Mouse (Mus musculus) limb, embryonic 14.5 days (tissue): ENCODE results near the gene Gm28048. TPM values are rescaled to one million over a fixed set of nuclear protein-coding genes. Genes with fewer than 3 reads are reported as not detected.

Experiments used
- ATAC-seq: fragments of 200-750 bp; cut with Nextera tagmentation; 2 replicates; pipeline ENCODE4 v1.8.0; 2017; ENCODE audit warnings: low read depth, moderate number of reproducible peaks, moderate TSS enrichment; ENCODE audit not compliant: low FRiP score
- DNase-seq: peaks from one replicate; pipeline ENCODE4 v3.0.0-alpha.2; 2015; ENCODE audit warnings: low spot score
- H3K27ac ChIP-seq: fragments of 300-500 bp; sonication (generic); replicated peaks from 2 replicates; pipeline ENCODE4 v1.5.1; 2014; ENCODE audit warnings: low read depth, mild to moderate bottlenecking, low read length, moderate library complexity, mixed read lengths
- H3K27me3 ChIP-seq: fragments of 300-500 bp; sonication (generic); 2 replicates; pipeline ENCODE4 v1.6.1; 2014; ENCODE audit warnings: low read length, mixed read lengths; ENCODE audit not compliant: control insufficient read depth, insufficient read depth
- H3K36me3 ChIP-seq: fragments of 300-500 bp; sonication (generic); 2 replicates; pipeline ENCODE4 v1.6.1; 2014; ENCODE audit warnings: mild to moderate bottlenecking, low read length, moderate library complexity, mixed read lengths; ENCODE audit not compliant: control insufficient read depth, insufficient read depth
- H3K4me1 ChIP-seq: fragments of 300-500 bp; sonication (generic); 2 replicates; pipeline ENCODE4 v1.6.1; 2014; ENCODE audit warnings: antibody characterized with exemption, low read length, mixed read lengths; ENCODE audit not compliant: control insufficient read depth, insufficient read depth
- H3K4me2 ChIP-seq: fragments of 300-500 bp; sonication (generic); replicated peaks from 2 replicates; pipeline ENCODE4 v1.6.1; 2014; ENCODE audit warnings: low read depth, mild to moderate bottlenecking, low read length, moderate library complexity; ENCODE audit not compliant: severe bottlenecking
- H3K4me3 ChIP-seq: fragments of 300-500 bp; sonication (generic); replicated peaks from 2 replicates; pipeline ENCODE4 v1.5.1; 2014; ENCODE audit warnings: low read length
- H3K9ac ChIP-seq: fragments of 300-500 bp; sonication (generic); 2 replicates; pipeline ENCODE4 v1.6.1; 2014; ENCODE audit warnings: mild to moderate bottlenecking, low read depth, low read length, moderate library complexity; ENCODE audit not compliant: severe bottlenecking
- H3K9me3 ChIP-seq: fragments of 300-500 bp; sonication (generic); 2 replicates; pipeline ENCODE4 v1.6.1; 2016; ENCODE audit warnings: low read length; ENCODE audit not compliant: control insufficient read depth
- POLR2A ChIP-seq: fragments of 200-500 bp; IDR thresholded peaks from 2 replicates; pipeline ENCODE4 v1.8.0; 2012; ENCODE audit warnings: inconsistent platforms, mild to moderate bottlenecking, moderate library complexity, borderline replicate concordance; ENCODE audit not compliant: insufficient read depth, insufficient read length; ENCODE audit errors: extremely low read depth
- WGBS: fragments of 180-500 bp; shearing (Covaris S2); extraction: QIAGEN DNeasy Blood & Tissue Kit; methylation state at CpG from one replicate; pipeline ENCODE4 v1.1.7; 2014; 5-methylcytosine and 5-hydroxymethylcytosine counted together
- polyA plus RNA-seq, 2 experiments: library from polyadenylated mRNA; depleted of rRNA in 1 of 2; stranded (reverse) in 1 of 2; unstranded in 1 of 2; fragments of >200 nt; fragmentation: Nextera tagmentation in 1 of 2; extraction: Ambion mirVana in 1 of 2; gene quantifications; 2 replicates each; pipeline versions ENCODE4 v1.2.1 to v1.2.3; 2012 to 2014

Gene Gm28048
- polyA plus RNA-seq, 2 experiments = 2.4 to 10.4 TPM

DNA sequence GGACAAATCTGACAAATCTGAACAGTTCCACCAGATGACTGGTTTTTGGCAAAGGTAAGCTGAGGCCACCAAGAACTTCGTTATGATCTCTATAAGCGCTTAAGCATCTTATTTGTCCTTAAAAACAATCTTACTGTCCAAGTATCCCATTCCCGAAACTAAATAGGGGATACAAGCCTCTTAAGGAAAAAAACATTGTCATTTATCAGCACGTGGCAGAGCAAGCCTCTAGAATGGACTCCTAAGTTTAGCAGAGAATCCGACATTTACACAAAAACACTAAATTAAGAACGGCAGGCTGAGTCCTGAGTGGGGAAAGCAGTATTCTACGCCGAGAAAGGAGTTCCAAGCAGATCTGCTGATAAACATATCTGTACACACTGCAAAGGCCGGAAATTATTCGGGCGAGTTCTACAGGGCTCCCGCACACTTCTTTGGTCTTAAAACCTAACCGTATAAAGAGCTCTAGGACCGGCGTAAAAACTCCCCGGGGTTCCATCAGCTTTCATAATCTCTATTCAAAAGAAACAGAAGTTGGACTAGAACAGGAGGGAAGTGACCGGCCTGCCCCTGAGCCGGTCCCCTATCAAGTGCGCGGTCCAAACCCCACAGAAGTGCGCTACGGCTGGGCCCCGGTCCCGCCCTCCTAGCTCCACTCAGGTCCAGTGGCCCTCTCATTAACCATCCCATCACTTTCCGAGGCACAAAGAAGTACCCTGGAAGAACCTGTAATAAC, 124.0 kb downstream of the Gm28048 start:
- TF ChIP-seq POLR2A = no peak
- no peaks in the 10 kb centered on the region for H3K36me3 ChIP-seq
- H3K4me3 ChIP-seq = peak overlapping the region; percentile 75
- H3K4me2 ChIP-seq = peak overlapping the region; percentile 95
- H3K9me3 ChIP-seq = no peaks in the 10 kb centered on the region
- no peak overlapping the region for H3K27ac ChIP-seq
- 17% methylated on average over 25 of the region's 25 CpGs for WGBS
- peaks cover 29% of the 10 kb centered on the region for H3K27me3 ChIP-seq
- DNase-seq (no peak), ATAC-seq (no peak)
- H3K4me1 ChIP-seq = peaks cover 15% of the 10 kb centered on the region
- peak overlapping the region; percentile 40 for H3K9ac ChIP-seq

DNA sequence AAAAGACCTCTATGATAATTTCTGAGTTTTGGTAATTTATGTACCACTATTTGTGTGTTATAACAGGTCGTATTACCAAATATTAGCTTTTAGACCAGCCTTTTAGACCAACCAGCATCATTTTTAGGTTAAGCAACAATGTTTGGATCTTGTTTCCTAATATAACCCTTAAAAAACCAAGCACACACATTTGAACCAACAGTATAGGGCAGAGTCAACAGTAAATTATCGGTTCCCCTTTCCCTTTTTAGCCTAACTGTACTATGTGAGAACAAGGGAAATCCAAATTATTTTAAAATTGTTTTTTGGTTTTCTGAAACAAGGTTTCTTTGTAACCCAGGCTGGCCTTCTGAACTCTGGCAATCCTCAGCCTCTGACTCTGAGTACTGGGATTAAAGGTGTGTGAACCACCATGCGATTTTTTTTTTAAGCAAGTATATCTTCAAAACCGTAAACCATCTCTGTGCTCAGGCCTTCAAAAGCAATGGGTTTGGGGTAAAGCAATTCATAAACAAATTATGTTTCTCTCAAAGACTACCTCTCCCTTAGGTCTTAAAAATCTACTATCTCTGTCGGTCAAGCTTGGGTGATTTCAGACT, 124.7 kb downstream of the Gm28048 start:
- peaks cover 29% of the 10 kb centered on the region for H3K27me3 ChIP-seq
- H3K9me3 ChIP-seq = no peaks in the 10 kb centered on the region
- ATAC-seq (no peak), DNase-seq (no peak)
- no peak overlapping the region for H3K27ac ChIP-seq
- H3K4me3 ChIP-seq = no peak overlapping the region; the same call in 1 of the 2 replicates
- WGBS = 79% methylated on average over 5 of the region's 5 CpGs
- peaks cover 17% of the 10 kb centered on the region for H3K4me1 ChIP-seq
- no peaks in the 10 kb centered on the region for H3K36me3 ChIP-seq
- no peak overlapping the region for H3K9ac ChIP-seq
- no peak overlapping the region for H3K4me2 ChIP-seq
- no peak for TF ChIP-seq POLR2A

DNA sequence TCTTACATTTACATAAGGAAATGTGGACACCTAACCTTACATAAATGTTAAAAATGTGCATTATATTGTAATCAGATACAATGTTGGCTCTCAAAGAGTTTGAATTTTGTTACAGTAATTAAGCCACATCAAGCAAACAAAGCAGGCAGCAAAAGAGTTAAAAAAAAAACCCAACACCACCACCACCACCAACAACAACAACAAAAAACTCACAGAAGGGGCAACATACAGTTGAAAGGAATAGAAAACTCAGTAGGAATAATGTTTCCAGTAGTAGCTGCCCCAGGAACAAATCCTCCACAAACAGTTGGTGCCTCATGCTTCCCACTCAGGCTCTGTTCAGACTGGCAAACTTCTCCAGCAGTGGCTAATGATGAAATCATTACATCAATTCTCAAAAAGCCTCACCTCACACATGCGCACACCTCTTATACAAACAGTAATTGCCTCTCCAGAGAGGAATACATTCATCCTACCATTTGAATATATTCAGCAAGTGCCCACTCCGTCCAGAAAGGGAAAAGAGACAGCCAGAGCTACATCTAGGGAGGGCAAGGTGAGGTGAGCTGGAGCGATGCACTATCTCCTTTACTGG, 125.4 kb downstream of the Gm28048 start:
- WGBS = 88% methylated on average over 3 of the region's 3 CpGs
- no peaks in the 10 kb centered on the region for H3K36me3 ChIP-seq
- no peak overlapping the region for H3K4me2 ChIP-seq
- no peak for DNase-seq
- H3K27ac ChIP-seq = no peak overlapping the region
- H3K9ac ChIP-seq = no peak overlapping the region
- H3K4me3 ChIP-seq = no peak overlapping the region
- no peak for ATAC-seq
- TF ChIP-seq POLR2A = no peak
- peaks cover 29% of the 10 kb centered on the region for H3K27me3 ChIP-seq
- H3K9me3 ChIP-seq = no peaks in the 10 kb centered on the region
- H3K4me1 ChIP-seq = peaks cover 17% of the 10 kb centered on the region

DNA sequence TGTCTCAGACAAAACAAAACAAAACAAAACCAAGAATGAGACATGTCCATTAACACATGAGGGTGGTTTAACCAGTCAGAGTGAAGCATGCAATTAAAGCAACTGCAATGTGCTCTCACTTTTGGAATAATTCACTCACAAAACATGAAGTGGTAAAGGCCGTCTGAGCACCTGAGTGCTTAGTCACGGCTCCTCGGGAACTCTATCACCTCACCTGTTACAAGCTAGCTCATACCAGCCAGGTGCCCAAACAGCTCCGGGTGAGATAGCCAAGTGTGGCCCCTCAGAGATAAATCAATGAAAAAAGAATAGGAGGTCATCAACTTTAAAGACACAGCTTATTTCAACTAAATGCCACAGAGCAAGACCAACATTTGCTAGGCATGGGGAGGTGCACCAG, 127.3 kb downstream of the Gm28048 start:
- H3K4me1 ChIP-seq = peaks cover 19% of the 10 kb centered on the region
- H3K27ac ChIP-seq = no peak overlapping the region
- H3K36me3 ChIP-seq = no peaks in the 10 kb centered on the region
- H3K9me3 ChIP-seq = no peaks in the 10 kb centered on the region
- no peak overlapping the region for H3K4me3 ChIP-seq
- peaks cover 29% of the 10 kb centered on the region for H3K27me3 ChIP-seq
- no peak for DNase-seq
- H3K4me2 ChIP-seq = no peak overlapping the region
- ATAC-seq = no peak
- no peak overlapping the region for H3K9ac ChIP-seq
- no peak for TF ChIP-seq POLR2A
- WGBS = 80% methylated on average over 4 of the region's 4 CpGs

DNA sequence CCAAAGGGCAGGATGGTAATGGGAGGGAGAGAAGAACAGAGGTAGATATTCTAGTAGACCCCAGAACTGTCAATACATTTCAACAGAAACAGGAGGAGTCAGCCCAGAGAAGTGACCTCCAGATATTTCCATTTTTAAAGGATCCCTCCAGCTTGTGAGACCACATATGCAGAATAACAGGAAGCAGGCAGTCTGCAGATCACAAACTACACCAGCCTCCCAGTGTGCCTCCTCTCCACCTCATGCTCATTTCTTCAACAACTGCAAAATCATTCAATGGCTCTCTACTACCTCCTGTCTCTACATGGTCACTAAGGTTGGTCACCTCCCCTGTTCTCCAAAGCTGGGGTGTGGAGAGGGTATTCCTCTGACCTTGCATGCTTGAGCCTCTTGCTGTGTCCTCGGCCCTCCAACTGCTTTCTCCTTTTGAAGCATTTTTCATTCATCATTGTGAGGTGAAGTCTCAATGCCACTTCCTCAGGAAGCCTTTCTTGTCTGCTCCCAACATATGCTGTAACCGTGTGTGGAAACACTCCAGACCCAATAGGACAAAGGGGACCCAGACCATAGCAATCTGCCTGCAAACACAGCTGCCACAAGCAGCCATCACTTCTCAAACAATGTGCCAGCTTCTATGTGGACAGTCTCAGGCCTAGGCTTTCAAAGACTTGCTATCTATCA, 128.3 kb downstream of the Gm28048 start:
- H3K27ac ChIP-seq = no peak overlapping the region
- 72% methylated on average over 2 of the region's 2 CpGs for WGBS
- no peaks in the 10 kb centered on the region for H3K9me3 ChIP-seq
- H3K4me3 ChIP-seq = no peak overlapping the region
- peaks cover 22% of the 10 kb centered on the region for H3K27me3 ChIP-seq
- no peak overlapping the region for H3K4me2 ChIP-seq
- no peak overlapping the region for H3K9ac ChIP-seq
- no peaks in the 10 kb centered on the region for H3K36me3 ChIP-seq
- ATAC-seq (no peak), DNase-seq (no peak)
- TF ChIP-seq POLR2A = no peak
- H3K4me1 ChIP-seq = peaks cover 16% of the 10 kb centered on the region
